Mouse (Mus musculus) lung, postnatal 0 days (tissue): ENCODE results near the gene Etv6. TPM values are rescaled to one million over a fixed set of nuclear protein-coding genes. Genes with fewer than 3 reads are reported as not detected.
A peak's percentile ranks its signal among the peaks of the same experiment; 100 is the strongest.

Source experiments
- ATAC-seq: fragments of 200-750 bp; cut with Nextera tagmentation; 2 replicates; pipeline ENCODE4 v1.8.0; 2017; ENCODE audit warnings: moderate library complexity
- DNase-seq: peaks from one replicate; pipeline ENCODE4 v3.0.0-alpha.2; 2016; ENCODE audit warnings: low spot score
- H3K27ac ChIP-seq: fragments of 300-500 bp; sonication (generic); 2 replicates; pipeline ENCODE4 v1.5.1; 2014; ENCODE audit warnings: antibody characterized with exemption, mild to moderate bottlenecking, low read length, mixed read lengths
- H3K27me3 ChIP-seq: fragments of 300-500 bp; sonication (generic); replicated peaks from 2 replicates; pipeline ENCODE4 v1.6.1; 2014; ENCODE audit warnings: low read length, mixed read lengths; ENCODE audit not compliant: insufficient read depth
- H3K36me3 ChIP-seq: fragments of 300-500 bp; sonication (generic); 2 replicates; pipeline ENCODE4 v1.6.1; 2014; ENCODE audit warnings: low read length, mixed read lengths; ENCODE audit not compliant: insufficient read depth
- H3K4me1 ChIP-seq: fragments of 300-500 bp; sonication (generic); 2 replicates; pipeline ENCODE4 v1.6.1; 2014; ENCODE audit warnings: antibody characterized with exemption, low read depth, low read length, mixed read lengths; ENCODE audit not compliant: insufficient read depth
- H3K4me2 ChIP-seq: fragments of 300-500 bp; sonication (generic); replicated peaks from 2 replicates; pipeline ENCODE4 v1.6.1; 2014; ENCODE audit warnings: low read depth, mild to moderate bottlenecking, low read length, moderate library complexity, mixed read lengths
- H3K4me3 ChIP-seq: fragments of 300-500 bp; sonication (generic); 2 replicates; pipeline ENCODE4 v1.5.1; 2014; ENCODE audit warnings: low read depth, low read length
- H3K9ac ChIP-seq: fragments of 300-500 bp; sonication (generic); replicated peaks from 2 replicates; pipeline ENCODE4 v1.6.1; 2014; ENCODE audit warnings: low read depth, mild to moderate bottlenecking
- H3K9me3 ChIP-seq: fragments of 300-500 bp; sonication (generic); 2 replicates; pipeline ENCODE4 v1.6.1; 2016; ENCODE audit warnings: low read length, mixed read lengths
- CTCF ChIP-seq: IDR thresholded peaks from 2 replicates; pipeline ENCODE4 v1.5.1; 2016; ENCODE audit warnings: antibody characterized with exemption, mild to moderate bottlenecking
- EP300 ChIP-seq: IDR thresholded peaks from 2 replicates; pipeline ENCODE4 v1.6.1; 2016; ENCODE audit warnings: antibody characterized with exemption, mild to moderate bottlenecking, control low read depth
- WGBS: fragments of 180-500 bp; shearing (Covaris S2); extraction: QIAGEN DNeasy Blood & Tissue Kit; methylation state at CpG from one replicate; pipeline ENCODE4 v1.1.7; 2014; 5-methylcytosine and 5-hydroxymethylcytosine counted together
- polyA plus RNA-seq: library from polyadenylated mRNA; unstranded; fragments of >200 nt; fragmentation: Nextera tagmentation; extraction: Ambion mirVana; gene quantifications from 2 replicates; pipeline ENCODE4 v1.2.1, GENCODE M21; 2015

Gene Etv6
- polyA plus RNA-seq, 1 experiment from 2014 or later, result 5.5 TPM

GRCm38 (mm10) chr6:134251364-134251763, 215.9 kb downstream of the Etv6 start:
- H3K27ac ChIP-seq, result no peak overlapping the region
- 57% methylated on average over 8 of the region's 8 CpGs for WGBS
- ATAC-seq (peak; percentile 68), DNase-seq (peak; percentile 56)
- TF ChIP-seq EP300, result no peak
- no peak for TF ChIP-seq CTCF
- 0 out of 2 replicates have a peak, but pooled peaks cover 4% of the 10 kb centered on the region for H3K36me3 ChIP-seq
- H3K4me2 ChIP-seq, result no peak overlapping the region
- no peaks in the 10 kb centered on the region for H3K9me3 ChIP-seq
- no peak overlapping the region for H3K4me3 ChIP-seq
- H3K4me1 ChIP-seq, result peaks cover 7% of the 10 kb centered on the region; the same call in 1 of the 2 replicates
- H3K27me3 ChIP-seq, result no peaks in the 10 kb centered on the region
- no peak overlapping the region for H3K9ac ChIP-seq

- Histone ChIP-seq H3K4me2 (no peak overlapping the region), H3K9me3 (no peaks in the 10 kb centered on the region), H3K27me3 (no peaks in the 10 kb centered on the region), H3K27ac (no peak overlapping the region), H3K4me3 (no peak overlapping the region), H3K36me3 (0 out of 2 replicates have a peak, but pooled peaks cover 4% of the 10 kb centered on the region), H3K4me1 (peaks cover 7% of the 10 kb centered on the region; the same call in 1 of the 2 replicates), H3K9ac (no peak overlapping the region)
- 76% methylated on average over 8 of the region's 8 CpGs for WGBS
- TF ChIP-seq EP300 (no peak), CTCF (no peak)
- DNase-seq (no peak), ATAC-seq (peak; percentile 8; the same call in 1 of the 2 replicates)
Measured at GRCm38 (mm10) chr6:134252081-134252755, 216.7 kb downstream of the Etv6 start.

GRCm38 (mm10) chr6:134256369-134256768, 220.9 kb downstream of the Etv6 start:
- Histone ChIP-seq H3K27ac (peak overlapping the region; percentile 38; the same call in 1 of the 2 replicates), H3K4me2 (no peak overlapping the region), H3K9me3 (no peaks in the 10 kb centered on the region), H3K36me3 (0 out of 2 replicates have a peak, but pooled peaks cover 4% of the 10 kb centered on the region), H3K4me3 (no peak overlapping the region), H3K9ac (no peak overlapping the region), H3K27me3 (no peaks in the 10 kb centered on the region), H3K4me1 (peaks cover 7% of the 10 kb centered on the region; the same call in 1 of the 2 replicates)
- ATAC-seq, result peak; percentile 64
- peak; percentile 52 for DNase-seq
- WGBS, result 44% methylated on average over 3 of the region's 3 CpGs
- TF ChIP-seq CTCF, result no peak
- TF ChIP-seq EP300, result no peak

- 93% methylated on average over 8 of the region's 8 CpGs for WGBS
Measured at GRCm38 (mm10) chr6:134259913-134260312, 224.4 kb downstream of the Etv6 start.

GRCm38 (mm10) chr6:134261904-134262303, 226.4 kb downstream of the Etv6 start:
- peak; percentile 54 for DNase-seq
- H3K4me1 ChIP-seq, result no peaks in the 10 kb centered on the region
- H3K9me3 ChIP-seq, result no peaks in the 10 kb centered on the region
- no peak overlapping the region for H3K4me3 ChIP-seq
- no peak overlapping the region for H3K9ac ChIP-seq
- 52% methylated on average over 3 of the region's 3 CpGs for WGBS
- ATAC-seq, result peak; percentile 44
- no peaks in the 10 kb centered on the region for H3K27me3 ChIP-seq
- TF ChIP-seq CTCF (no peak), EP300 (no peak)
- peaks cover 5% of the 10 kb centered on the region; the same call in 1 of the 2 replicates for H3K36me3 ChIP-seq
- H3K4me2 ChIP-seq, result no peak overlapping the region
- peak overlapping the region; percentile 26; the same call in 1 of the 2 replicates for H3K27ac ChIP-seq

More at GRCm38 (mm10) chr6:134259913-134260312, 224.4 kb downstream of the Etv6 start:
- no peak for ATAC-seq
- no peak overlapping the region for H3K27ac ChIP-seq
- H3K4me3 ChIP-seq, result no peak overlapping the region
- peaks cover 7% of the 10 kb centered on the region; the same call in 1 of the 2 replicates for H3K4me1 ChIP-seq
- H3K9ac ChIP-seq, result no peak overlapping the region
- no peaks in the 10 kb centered on the region for H3K9me3 ChIP-seq
- no peaks in the 10 kb centered on the region for H3K27me3 ChIP-seq
- 0 out of 2 replicates have a peak, but pooled peaks cover 5% of the 10 kb centered on the region for H3K36me3 ChIP-seq
- TF ChIP-seq EP300 (no peak), CTCF (peak; percentile 28)
- H3K4me2 ChIP-seq, result no peak overlapping the region
- DNase-seq, result no peak

GRCm38 (mm10) chr6:134262383-134262782, 226.9 kb downstream of the Etv6 start:
- ATAC-seq (no peak), DNase-seq (no peak)
- H3K9me3 ChIP-seq, result no peaks in the 10 kb centered on the region
- 69% methylated on average over 4 of the region's 4 CpGs for WGBS
- no peak for TF ChIP-seq CTCF
- peak overlapping the region; percentile 26; the same call in 1 of the 2 replicates for H3K27ac ChIP-seq
- H3K4me1 ChIP-seq, result no peaks in the 10 kb centered on the region
- peaks cover 5% of the 10 kb centered on the region; the same call in 1 of the 2 replicates for H3K36me3 ChIP-seq
- H3K4me3 ChIP-seq, result no peak overlapping the region
- no peak overlapping the region for H3K9ac ChIP-seq
- no peaks in the 10 kb centered on the region for H3K27me3 ChIP-seq
- no peak overlapping the region for H3K4me2 ChIP-seq
